Mouse (Mus musculus): Measurements from ENCODE around the gene Foxo6. TPM values are rescaled to one million over a fixed set of nuclear protein-coding genes. Genes with fewer than 3 reads are reported as not detected.

Foxo6 gene
- polyA plus RNA-seq, 1 experiment from 2014 or later = 0.47 TPM

DNA sequence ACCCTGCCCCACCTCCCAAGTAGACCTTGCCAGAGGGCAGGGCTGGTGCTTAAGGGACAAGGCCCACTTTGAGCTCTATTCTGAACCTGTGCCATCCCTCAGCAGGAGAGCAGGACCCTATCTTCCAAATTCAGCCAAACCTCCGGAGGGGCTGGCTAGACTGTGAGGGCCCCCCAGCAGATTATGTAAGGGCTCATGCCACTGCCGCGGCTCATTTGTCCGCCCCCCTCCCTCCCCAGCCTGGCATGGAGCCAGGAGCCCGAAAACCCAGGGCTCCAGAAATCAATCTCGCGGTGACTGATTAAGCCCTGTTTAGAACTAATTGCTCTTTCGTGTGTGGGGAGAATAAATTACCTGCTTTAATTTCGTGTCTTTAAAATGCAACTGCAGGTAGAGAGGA is 17.7 kb downstream of the Foxo6 start:
- peaks cover 65% of the 10 kb centered on the region for H3K27me3 ChIP-seq (replicated peaks; ENCODE audit: control insufficient read depth, insufficient read depth, low read length)
- 0 out of 2 replicates have a peak overlapping the region, but pooled peaks have one; percentile 14 for H3K4me2 ChIP-seq (ENCODE audit: low read depth, low read length)
- DNase-seq (ENCODE audit: low spot score) (peak; percentile 41), ATAC-seq (ENCODE audit: low read depth) (no peak)
- H3K36me3 ChIP-seq (ENCODE audit: control insufficient read depth, insufficient read depth, low read length) = no peaks in the 10 kb centered on the region
- WGBS = 7% methylated on average over 9 of the region's 9 CpGs
- no peak overlapping the region for H3K27ac ChIP-seq (replicated peaks; ENCODE audit: low read depth, low read length)
- H3K4me3 ChIP-seq (ENCODE audit: low read depth, low read length) = no peak overlapping the region
- peaks cover 19% of the 10 kb centered on the region; the same call in 1 of the 2 replicates for H3K4me1 ChIP-seq (ENCODE audit: control insufficient read depth, insufficient read depth, low read length)
- no peak overlapping the region for H3K9ac ChIP-seq (ENCODE audit: low read depth, low read length)
- no peaks in the 10 kb centered on the region for H3K9me3 ChIP-seq (ENCODE audit: control insufficient read depth, low read length)

GRCm38 (mm10) chr4:120268214-120269061 is 18.7 kb downstream of the Foxo6 start:
- H3K9me3 ChIP-seq (ENCODE audit: control insufficient read depth, low read length) = no peaks in the 10 kb centered on the region
- no peaks in the 10 kb centered on the region for H3K36me3 ChIP-seq (ENCODE audit: control insufficient read depth, insufficient read depth, low read length)
- H3K9ac ChIP-seq (ENCODE audit: low read depth, low read length) = peak overlapping the region; percentile 61
- WGBS = 3% methylated on average over 29 of the region's 112 CpGs
- DNase-seq (ENCODE audit: low spot score) = no peak
- peak; percentile 7; the same call in 1 of the 2 replicates for ATAC-seq (ENCODE audit: low read depth)
- no peak overlapping the region for H3K27ac ChIP-seq (replicated peaks; ENCODE audit: low read depth, low read length)
- peak overlapping the region; percentile 44 for H3K4me3 ChIP-seq (ENCODE audit: low read depth, low read length)
- peaks cover 23% of the 10 kb centered on the region; the same call in 1 of the 2 replicates for H3K4me1 ChIP-seq (ENCODE audit: control insufficient read depth, insufficient read depth, low read length)
- H3K4me2 ChIP-seq (ENCODE audit: low read depth, low read length) = peak overlapping the region; percentile 82
- H3K27me3 ChIP-seq (replicated peaks; ENCODE audit: control insufficient read depth, insufficient read depth, low read length) = peaks cover 65% of the 10 kb centered on the region

- Histone ChIP-seq H3K27me3 (replicated peaks; ENCODE audit: control insufficient read depth, insufficient read depth, low read length) (peaks cover 65% of the 10 kb centered on the region), H3K4me1 (ENCODE audit: control insufficient read depth, insufficient read depth, low read length) (peaks cover 31% of the 10 kb centered on the region; the same call in 1 of the 2 replicates), H3K9ac (ENCODE audit: low read depth, low read length) (peak overlapping the region; percentile 61), H3K4me2 (ENCODE audit: low read depth, low read length) (peak overlapping the region; percentile 82), H3K27ac (replicated peaks; ENCODE audit: low read depth, low read length) (no peak overlapping the region), H3K9me3 (ENCODE audit: control insufficient read depth, low read length) (no peaks in the 10 kb centered on the region), H3K4me3 (ENCODE audit: low read depth, low read length) (peak overlapping the region; percentile 44), H3K36me3 (ENCODE audit: control insufficient read depth, insufficient read depth, low read length) (no peaks in the 10 kb centered on the region)
- DNase-seq (ENCODE audit: low spot score) (no peak), ATAC-seq (ENCODE audit: low read depth) (no peak)
- 6% methylated on average over 12 of the region's 25 CpGs for WGBS
Measured at GRCm38 (mm10) chr4:120267683-120268082, 19.5 kb downstream of the Foxo6 start.

- ATAC-seq (ENCODE audit: low read depth) (no peak), DNase-seq (ENCODE audit: low spot score) (no peak)
- Histone ChIP-seq H3K27me3 (replicated peaks; ENCODE audit: control insufficient read depth, insufficient read depth, low read length) (peaks cover 65% of the 10 kb centered on the region), H3K27ac (replicated peaks; ENCODE audit: low read depth, low read length) (no peak overlapping the region), H3K4me2 (ENCODE audit: low read depth, low read length) (0 out of 2 replicates have a peak overlapping the region, but pooled peaks have one; percentile 35), H3K9ac (ENCODE audit: low read depth, low read length) (no peak overlapping the region), H3K36me3 (ENCODE audit: control insufficient read depth, insufficient read depth, low read length) (no peaks in the 10 kb centered on the region), H3K4me1 (ENCODE audit: control insufficient read depth, insufficient read depth, low read length) (peaks cover 35% of the 10 kb centered on the region; the same call in 1 of the 2 replicates), H3K9me3 (ENCODE audit: control insufficient read depth, low read length) (no peaks in the 10 kb centered on the region), H3K4me3 (ENCODE audit: low read depth, low read length) (peak overlapping the region; percentile 44; the same call in 1 of the 2 replicates)
- 28% methylated on average over 24 of the region's 24 CpGs for WGBS
Measured at GRCm38 (mm10) chr4:120267136-120267535, 20.0 kb downstream of the Foxo6 start.

- H3K9me3 ChIP-seq (ENCODE audit: control insufficient read depth, low read length) = no peaks in the 10 kb centered on the region
- H3K27me3 ChIP-seq (replicated peaks; ENCODE audit: control insufficient read depth, insufficient read depth, low read length) = peaks cover 40% of the 10 kb centered on the region
- peak; percentile 57 for DNase-seq (ENCODE audit: low spot score)
- ATAC-seq (ENCODE audit: low read depth) = no peak
- no peak overlapping the region for H3K4me2 ChIP-seq (ENCODE audit: low read depth, low read length)
- H3K4me3 ChIP-seq (ENCODE audit: low read depth, low read length) = no peak overlapping the region
- H3K9ac ChIP-seq (ENCODE audit: low read depth, low read length) = no peak overlapping the region
- no peak overlapping the region for H3K27ac ChIP-seq (replicated peaks; ENCODE audit: low read depth, low read length)
- no peaks in the 10 kb centered on the region for H3K36me3 ChIP-seq (ENCODE audit: control insufficient read depth, insufficient read depth, low read length)
- 39% methylated on average over 3 of the region's 3 CpGs for WGBS
- peaks cover 26% of the 10 kb centered on the region; the same call in 1 of the 2 replicates for H3K4me1 ChIP-seq (ENCODE audit: control insufficient read depth, insufficient read depth, low read length)
Measured at GRCm38 (mm10) chr4:120264105-120264504, 23.0 kb downstream of the Foxo6 start.

- H3K27ac ChIP-seq (replicated peaks; ENCODE audit: low read depth, low read length) = no peak overlapping the region
- peaks cover 28% of the 10 kb centered on the region for H3K27me3 ChIP-seq (replicated peaks; ENCODE audit: control insufficient read depth, insufficient read depth, low read length)
- DNase-seq (ENCODE audit: low spot score) (no peak), ATAC-seq (ENCODE audit: low read depth) (no peak)
- no peaks in the 10 kb centered on the region for H3K9me3 ChIP-seq (ENCODE audit: control insufficient read depth, low read length)
- no peaks in the 10 kb centered on the region for H3K36me3 ChIP-seq (ENCODE audit: control insufficient read depth, insufficient read depth, low read length)
- no peak overlapping the region for H3K4me3 ChIP-seq (ENCODE audit: low read depth, low read length)
- no peak overlapping the region for H3K9ac ChIP-seq (ENCODE audit: low read depth, low read length)
- H3K4me2 ChIP-seq (ENCODE audit: low read depth, low read length) = no peak overlapping the region
- WGBS = 44% methylated on average over 2 of the region's 2 CpGs
- peaks cover 23% of the 10 kb centered on the region; the same call in 1 of the 2 replicates for H3K4me1 ChIP-seq (ENCODE audit: control insufficient read depth, insufficient read depth, low read length)
Measured at GRCm38 (mm10) chr4:120262726-120263125, 24.4 kb downstream of the Foxo6 start.

DNA sequence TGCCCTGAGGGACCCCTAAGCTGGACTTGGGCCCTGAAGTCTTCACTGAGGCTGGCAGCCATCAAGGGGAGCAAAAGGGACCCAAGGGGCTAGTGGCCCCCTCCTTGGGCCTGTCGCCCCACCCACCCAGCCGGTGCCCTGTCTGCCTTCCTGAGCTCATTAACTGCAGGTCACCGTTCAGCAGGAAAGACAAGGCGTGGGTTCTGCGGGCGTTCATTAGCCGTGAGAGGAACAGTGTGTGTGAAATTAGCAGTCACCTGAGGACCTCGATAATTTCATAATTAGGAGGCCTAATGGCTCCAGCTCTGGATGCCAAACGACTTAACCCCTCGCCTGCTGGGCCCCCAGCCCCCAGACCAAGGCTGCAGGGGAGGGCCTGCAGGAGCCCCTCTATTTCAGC is 24.9 kb downstream of the Foxo6 start:
- Histone ChIP-seq H3K4me3 (ENCODE audit: low read depth, low read length) (no peak overlapping the region), H3K4me1 (ENCODE audit: control insufficient read depth, insufficient read depth, low read length) (peaks cover 19% of the 10 kb centered on the region; the same call in 1 of the 2 replicates), H3K36me3 (ENCODE audit: control insufficient read depth, insufficient read depth, low read length) (no peaks in the 10 kb centered on the region), H3K27me3 (replicated peaks; ENCODE audit: control insufficient read depth, insufficient read depth, low read length) (peaks cover 23% of the 10 kb centered on the region), H3K9ac (ENCODE audit: low read depth, low read length) (no peak overlapping the region), H3K4me2 (ENCODE audit: low read depth, low read length) (no peak overlapping the region), H3K27ac (replicated peaks; ENCODE audit: low read depth, low read length) (no peak overlapping the region), H3K9me3 (ENCODE audit: control insufficient read depth, low read length) (no peaks in the 10 kb centered on the region)
- WGBS = 24% methylated on average over 10 of the region's 10 CpGs
- DNase-seq (ENCODE audit: low spot score) = no peak
- 0 out of 2 replicates have a peak, but pooled peaks have one; percentile 2 for ATAC-seq (ENCODE audit: low read depth)

DNA sequence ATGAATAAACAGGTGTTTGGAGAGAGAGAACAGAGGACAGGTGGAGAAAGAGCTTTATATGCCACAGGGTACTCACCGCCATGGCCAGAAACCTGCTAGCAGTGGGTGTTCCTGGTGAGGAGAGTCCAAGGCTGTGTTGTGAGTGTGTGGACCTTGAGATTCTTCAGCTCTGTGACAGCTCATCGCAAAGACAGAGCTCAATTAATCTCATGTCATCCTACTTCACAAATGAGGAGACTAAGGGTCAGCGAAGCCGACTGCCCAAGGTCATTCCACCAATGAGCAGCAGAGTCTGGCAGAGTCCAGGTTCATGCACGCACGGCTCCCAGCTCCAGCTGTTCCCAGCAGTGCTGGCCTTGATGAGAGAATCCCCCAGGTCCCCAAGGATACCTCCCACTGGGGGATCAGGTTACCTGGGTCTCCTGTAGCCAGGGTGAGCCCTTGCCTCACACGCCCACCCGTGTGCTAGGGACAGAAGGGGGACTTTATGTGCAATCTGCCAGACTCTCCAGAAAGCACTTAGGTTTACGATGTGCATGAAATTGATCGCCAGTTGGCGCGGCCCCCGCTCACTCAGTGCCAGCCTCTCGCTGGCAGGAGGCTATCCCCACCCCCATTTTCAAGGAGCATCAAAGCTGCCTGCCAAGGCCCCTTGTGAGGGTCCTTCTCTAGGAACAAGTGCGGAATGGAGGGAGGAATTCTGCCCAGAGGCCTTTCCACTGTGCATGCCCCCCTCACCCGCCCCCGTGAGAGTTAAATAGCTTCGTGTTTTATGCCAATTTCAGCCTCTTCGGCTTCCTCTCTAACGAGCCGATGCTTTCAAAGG is 27.6 kb downstream of the Foxo6 start:
- ATAC-seq (ENCODE audit: low read depth) (peak; percentile 54), DNase-seq (ENCODE audit: low spot score) (peak; percentile 57)
- Histone ChIP-seq H3K4me3 (ENCODE audit: low read depth, low read length) (no peak overlapping the region), H3K4me1 (ENCODE audit: control insufficient read depth, insufficient read depth, low read length) (peaks cover 23% of the 10 kb centered on the region; the same call in 1 of the 2 replicates), H3K9me3 (ENCODE audit: control insufficient read depth, low read length) (no peaks in the 10 kb centered on the region), H3K27ac (replicated peaks; ENCODE audit: low read depth, low read length) (no peak overlapping the region), H3K36me3 (ENCODE audit: control insufficient read depth, insufficient read depth, low read length) (no peaks in the 10 kb centered on the region), H3K27me3 (replicated peaks; ENCODE audit: control insufficient read depth, insufficient read depth, low read length) (no peaks in the 10 kb centered on the region), H3K9ac (ENCODE audit: low read depth, low read length) (no peak overlapping the region), H3K4me2 (ENCODE audit: low read depth, low read length) (no peak overlapping the region)
- 26% methylated on average over 21 of the region's 21 CpGs for WGBS

Measured in embryonic facial prominence, embryonic 14.5 days (tissue).